Mouse (Mus musculus) adrenal gland, postnatal 36 days (tissue): ENCODE data around the gene Mpig6b. TPM values are rescaled to one million over a fixed set of nuclear protein-coding genes. Genes with fewer than 3 reads are reported as not detected.

Experiments used
- DNase-seq, 2 experiments: peaks; one replicate each; pipeline ENCODE4 v3.0.0; 2021; ENCODE audit warnings: mixed read lengths in 1 of 2
- long read RNA-seq, 2 experiments: library from polyadenylated mRNA; stranded (forward); transcript quantifications; one replicate each; pipeline ENCODE4 v2.0.0; 2021; ENCODE audit warnings: borderline sequencing depth in 2 of 2
- total RNA-seq, 2 experiments: library from RNA; stranded (reverse); gene quantifications; 2 replicates each; pipeline ENCODE4 v1.2.3; 2021

The Mpig6b gene
- not detected for total RNA-seq
- long read RNA-seq, experiment 1 = 0 reads
- long read RNA-seq, experiment 2 = 0 reads

- no peak for DNase-seq
Observed at GRCm38 (mm10) chr17:35066084-35066483, at the start of gene Mpig6b. Gene Mpig6b (minus strand): TSS chr17:35066184.

GRCm38 (mm10) chr17:35115046-35116019, 49.3 kb upstream of the Mpig6b start, which contains the start of gene Ly6g5b:
Gene Ly6g5b (minus strand): TSS chr17:35115428.
- peak; percentile 18 to 61 for DNase-seq

- DNase-seq = no peak
Observed at GRCm38 (mm10) chr17:35111774-35112173, 45.8 kb upstream of the Mpig6b start.

- DNase-seq = no peak
Observed at GRCm38 (mm10) chr17:35108097-35108496, 42.1 kb upstream of the Mpig6b start, which contains the start of gene Ly6g5c. Gene Ly6g5c (plus strand): TSS chr17:35108279.

GRCm38 (mm10) chr17:35106522-35106921, 40.5 kb upstream of the Mpig6b start:
- DNase-seq = no peak

- peak; percentile 27 to 48 for DNase-seq
Observed at GRCm38 (mm10) chr17:35105740-35106389, 39.9 kb upstream of the Mpig6b start.

- DNase-seq = no peak
Observed at GRCm38 (mm10) chr17:35104754-35105153, 38.8 kb upstream of the Mpig6b start.

- DNase-seq = no peak
Observed at GRCm38 (mm10) chr17:35104079-35104478, 38.1 kb upstream of the Mpig6b start.

- DNase-seq = no peak
Observed at GRCm38 (mm10) chr17:35103221-35103690, 37.3 kb upstream of the Mpig6b start.

GRCm38 (mm10) chr17:35102299-35102698, 36.3 kb upstream of the Mpig6b start:
- DNase-seq = no peak

GRCm38 (mm10) chr17:35101161-35101560, 35.2 kb upstream of the Mpig6b start:
- DNase-seq = peak; percentile 33 to 47

GRCm38 (mm10) chr17:35100196-35100765, 34.3 kb upstream of the Mpig6b start:
- DNase-seq = no peak

- peak in 1 of 2 experiments; percentile 31 for DNase-seq
Observed at GRCm38 (mm10) chr17:35097164-35097655, 31.2 kb upstream of the Mpig6b start.

GRCm38 (mm10) chr17:35096597-35096996, 30.6 kb upstream of the Mpig6b start:
- no peak for DNase-seq

GRCm38 (mm10) chr17:35094475-35095365, 28.7 kb upstream of the Mpig6b start:
- no peak for DNase-seq

GRCm38 (mm10) chr17:35092403-35093198, 26.6 kb upstream of the Mpig6b start:
- no peak for DNase-seq

- peak in 1 of 2 experiments; percentile 26 for DNase-seq
Observed at GRCm38 (mm10) chr17:35090166-35090932, 24.4 kb upstream of the Mpig6b start.

- peak; percentile 95 to 96 for DNase-seq
Observed at GRCm38 (mm10) chr17:35088825-35089644, 23.1 kb upstream of the Mpig6b start, which contains the start of gene Abhd16a. Gene Abhd16a (plus strand): TSS chr17:35089263.
